Mouse (Mus musculus) heart, embryonic 15.5 days (tissue): ENCODE measurements at regions not wholly inside any gene's neighbourhood (a gene's known extent, or its start where the extent isn't known, plus 50 kb on each side); places are given as distances from the start of the nearest gene placed in this dataset.
A peak's percentile ranks its signal among the peaks of the same experiment; 100 is the strongest.

Source experiments
- ATAC-seq: fragments of 200-750 bp; cut with Nextera tagmentation; replicated peaks from 2 replicates; pipeline ENCODE4 v1.8.0; 2017; ENCODE audit warnings: low read depth, moderate TSS enrichment; ENCODE audit not compliant: insufficient number of reproducible peaks, insufficient read depth, low FRiP score
- H3K27ac ChIP-seq: fragments of 300-500 bp; sonication (generic); 2 replicates; pipeline ENCODE4 v1.5.1; 2015; ENCODE audit warnings: mild to moderate bottlenecking, inconsistent platforms
- H3K27me3 ChIP-seq: fragments of 300-500 bp; sonication (generic); 2 replicates; pipeline ENCODE4 v1.6.1; 2015; ENCODE audit warnings: inconsistent platforms
- H3K36me3 ChIP-seq: fragments of 300-500 bp; sonication (generic); 2 replicates; pipeline ENCODE4 v1.6.1; 2015; ENCODE audit warnings: mild to moderate bottlenecking, inconsistent platforms
- H3K4me1 ChIP-seq: fragments of 300-500 bp; sonication (generic); replicated peaks from 2 replicates; pipeline ENCODE4 v1.6.1; 2015; ENCODE audit warnings: inconsistent platforms
- H3K4me2 ChIP-seq: fragments of 300-500 bp; sonication (generic); 2 replicates; pipeline ENCODE4 v1.6.1; 2015; ENCODE audit warnings: inconsistent platforms, mild to moderate bottlenecking, moderate library complexity
- H3K4me3 ChIP-seq: fragments of 300-500 bp; sonication (generic); 2 replicates; pipeline ENCODE4 v1.5.1; 2015; ENCODE audit warnings: mild to moderate bottlenecking, inconsistent platforms
- H3K9ac ChIP-seq: fragments of 300-500 bp; sonication (generic); 2 replicates; pipeline ENCODE4 v1.6.1; 2015; ENCODE audit warnings: mild to moderate bottlenecking, inconsistent platforms
- H3K9me3 ChIP-seq: fragments of 300-500 bp; sonication (generic); replicated peaks from 2 replicates; pipeline ENCODE4 v1.6.1; 2016; ENCODE audit warnings: inconsistent platforms
- WGBS: fragments of 180-500 bp; shearing (Covaris S2); methylation state at CpG from one replicate; pipeline ENCODE4 v1.1.7; 2015; ENCODE audit warnings: mixed read lengths; 5-methylcytosine and 5-hydroxymethylcytosine counted together

DNA sequence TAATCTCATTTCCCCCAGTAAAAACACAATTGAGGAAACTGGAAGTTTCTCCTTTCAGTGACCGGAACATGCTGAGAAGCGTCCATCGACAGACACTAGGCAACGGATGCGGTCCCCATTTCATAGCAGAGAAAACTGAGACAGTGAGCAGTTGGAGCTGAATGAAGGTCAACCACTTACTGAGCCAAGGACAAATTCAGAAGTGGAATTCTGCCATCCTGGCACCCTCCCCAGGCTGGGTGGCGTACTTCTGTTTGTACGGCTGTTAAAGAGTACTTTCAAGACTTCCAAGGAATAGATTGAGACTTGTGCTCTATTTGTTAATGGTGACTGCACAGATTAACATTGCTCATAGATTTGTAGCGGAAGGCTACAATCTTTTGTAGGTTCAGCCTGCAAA is 54.2 kb upstream of the Bhlhe40 start:
- WGBS: 75% methylated on average over 8 of the region's 8 CpGs
- Histone ChIP-seq H3K9me3 (no peaks in the 10 kb centered on the region), H3K9ac (no peak overlapping the region), H3K27ac (no peak overlapping the region), H3K4me2 (no peak overlapping the region), H3K4me3 (no peak overlapping the region), H3K4me1 (0 out of 2 replicates have a peak, but pooled peaks cover 6% of the 10 kb centered on the region), H3K27me3 (no peaks in the 10 kb centered on the region), H3K36me3 (no peaks in the 10 kb centered on the region)
- no peak for ATAC-seq

- H3K27ac ChIP-seq: no peak overlapping the region
- no peak overlapping the region for H3K4me3 ChIP-seq
- ATAC-seq: peak; percentile 50; the same call in 1 of the 2 replicates
- H3K36me3 ChIP-seq: no peaks in the 10 kb centered on the region
- H3K9ac ChIP-seq: no peak overlapping the region
- 0 out of 2 replicates have a peak, but pooled peaks cover 6% of the 10 kb centered on the region for H3K4me1 ChIP-seq
- H3K9me3 ChIP-seq: no peaks in the 10 kb centered on the region
- H3K27me3 ChIP-seq: no peaks in the 10 kb centered on the region
- 33% methylated on average over 7 of the region's 7 CpGs for WGBS
- H3K4me2 ChIP-seq: no peak overlapping the region
Observed at GRCm38 (mm10) chr6:108608308-108608707, 52.1 kb upstream of the Bhlhe40 start.
